Mouse (Mus musculus) lung, adult 2 months (tissue): ENCODE measurements at regions not wholly inside any gene's neighbourhood (a gene's known extent, or its start where the extent isn't known, plus 50 kb on each side); places are given as distances from the start of the nearest gene placed in this dataset.

ENCODE experiments used
- DNase-seq: peaks from one replicate; pipeline ENCODE4 v3.0.0; 2022
- H3K4me1 ChIP-seq: fragments of 200-500 bp; 2 replicates; pipeline ENCODE4 v1.6.1; 2011; ENCODE audit warnings: low read length; ENCODE audit not compliant: control insufficient read depth, insufficient read depth
- H3K4me3 ChIP-seq: fragments of 200-500 bp; replicated peaks from 2 replicates; pipeline ENCODE3; 2011; ENCODE audit warnings: low read depth, mild to moderate bottlenecking, control low read depth, low read length; ENCODE audit errors: extremely low read depth
- CTCF ChIP-seq: fragments of 200-500 bp; IDR thresholded peaks from 2 replicates; pipeline ENCODE4 v1.5.1; 2011; ENCODE audit warnings: mild to moderate bottlenecking, low read length, control low read depth; ENCODE audit not compliant: insufficient read depth
- POLR2A ChIP-seq: fragments of 200-500 bp; IDR thresholded peaks from 2 replicates; pipeline ENCODE4 v1.6.1; 2011; ENCODE audit warnings: low read depth, mild to moderate bottlenecking, control low read depth, low read length, borderline replicate concordance; ENCODE audit errors: extremely low read depth
- WGBS: fragments of 180-500 bp; shearing (Covaris S2); methylation state at CpG from one replicate; pipeline ENCODE4 v1.1.7; 2018; 5-methylcytosine and 5-hydroxymethylcytosine counted together

DNA sequence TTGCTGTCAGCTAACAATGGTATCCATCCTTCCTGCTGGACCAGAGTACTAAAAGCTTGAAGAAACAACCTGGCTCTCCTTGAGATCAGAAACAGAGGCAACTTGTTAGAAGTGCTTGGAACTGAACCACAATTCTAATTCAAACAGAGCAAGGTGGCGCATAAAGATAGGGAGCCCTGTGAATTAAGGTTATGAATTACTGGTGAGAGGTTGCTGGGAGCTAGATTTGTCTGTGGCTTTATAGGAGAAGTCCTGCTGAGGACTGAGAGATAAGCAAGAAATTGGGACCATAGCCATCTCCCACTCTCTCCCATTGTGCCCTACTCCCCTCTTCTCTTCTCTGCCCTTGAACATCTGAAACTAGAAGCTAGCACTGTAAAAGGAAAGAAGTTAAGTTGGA, 145.2 kb upstream of the Acsl4 start:
- TF ChIP-seq CTCF (no peak), POLR2A (no peak)
- Histone ChIP-seq H3K4me1 (no peaks in the 10 kb centered on the region), H3K4me3 (no peak overlapping the region)
- WGBS: 87% methylated on average over 1 of the region's 1 CpGs
- DNase-seq: no peak

DNA sequence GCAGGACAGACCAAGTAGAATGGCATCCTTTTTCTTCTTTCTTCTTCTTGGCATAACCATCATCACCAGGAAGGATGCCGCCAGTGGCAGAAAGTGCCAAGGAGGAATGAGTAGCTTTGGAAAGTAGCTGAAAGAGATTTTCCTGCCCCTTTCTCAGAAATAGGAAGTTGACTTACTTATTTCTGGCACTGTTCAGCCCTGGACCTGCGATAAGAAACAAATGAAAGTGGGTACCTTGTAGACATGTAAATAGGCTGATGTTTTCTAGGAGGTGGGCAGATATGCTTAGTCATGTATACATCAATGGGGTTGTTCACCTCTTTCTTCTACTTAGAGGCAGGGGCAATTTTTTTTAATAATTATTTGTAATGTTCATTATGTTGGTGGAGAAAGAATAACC, 145.3 kb upstream of the Tmem164 start:
- TF ChIP-seq CTCF: no peak
- no peak for TF ChIP-seq POLR2A
- Histone ChIP-seq H3K4me1 (no peaks in the 10 kb centered on the region), H3K4me3 (no peak overlapping the region)
- 77% methylated on average over 2 of the region's 2 CpGs for WGBS
- no peak for DNase-seq

DNA sequence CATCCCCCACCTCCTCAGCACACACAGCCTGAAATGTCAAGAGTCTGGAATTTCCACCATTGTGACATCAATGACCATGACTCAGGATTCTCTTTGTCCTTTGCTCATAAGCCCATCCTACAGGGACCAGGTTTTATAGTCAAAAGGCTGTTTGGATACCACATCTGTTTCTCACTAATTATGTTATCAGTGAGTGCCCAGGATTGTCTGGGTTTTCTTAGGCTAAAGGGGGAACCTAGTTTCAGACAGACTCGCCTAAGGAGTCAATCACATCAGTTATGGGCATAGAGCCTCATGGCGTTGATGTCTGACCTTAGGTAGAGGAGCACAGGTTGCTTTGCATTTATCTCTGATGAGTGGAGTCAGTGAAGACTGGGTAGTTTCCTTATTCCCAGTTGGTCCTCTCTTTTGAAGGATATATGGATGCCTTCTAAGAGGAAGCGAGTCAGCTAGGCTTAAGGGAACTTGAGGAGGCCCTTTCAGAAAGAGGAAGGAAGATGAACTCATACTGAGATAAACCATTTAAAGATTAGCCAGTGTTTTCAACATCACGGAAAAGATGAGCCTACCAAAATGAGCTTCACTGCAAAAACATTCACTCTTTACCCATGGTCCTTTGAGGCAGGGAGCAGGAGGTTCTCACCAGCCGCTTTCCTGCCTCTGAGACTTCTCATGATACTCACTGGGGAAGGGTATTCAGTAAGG, 143.8 kb upstream of the Tmem164 start:
- WGBS: 74% methylated on average over 5 of the region's 5 CpGs
- no peak for DNase-seq
- no peaks in the 10 kb centered on the region for H3K4me1 ChIP-seq

DNA sequence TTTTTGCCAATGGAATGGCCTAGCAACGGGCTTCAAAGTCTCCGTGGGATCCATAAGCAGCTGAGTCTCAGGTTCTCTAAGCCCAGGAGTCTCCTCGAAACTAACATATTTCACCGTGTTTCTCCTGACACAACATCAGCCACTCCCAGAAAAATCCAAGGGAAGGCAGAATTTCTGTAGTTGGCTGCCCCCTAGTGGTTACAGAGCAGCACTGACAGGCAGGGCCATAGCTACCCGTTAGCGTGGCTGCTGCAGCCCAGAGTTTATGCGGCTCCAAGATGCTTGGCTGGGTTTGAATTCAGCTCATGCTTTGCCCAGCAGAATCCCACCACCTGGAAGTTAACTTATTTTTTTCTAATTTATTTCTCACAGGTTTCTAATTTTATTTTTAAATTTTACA, 140.9 kb upstream of the Tmem164 start:
- no peak overlapping the region for H3K4me3 ChIP-seq
- DNase-seq: peak; percentile 32
- TF ChIP-seq POLR2A (no peak), CTCF (peak; percentile 72)
- H3K4me1 ChIP-seq: no peaks in the 10 kb centered on the region
- 19% methylated on average over 7 of the region's 7 CpGs for WGBS

More for the DNA sequence above, 143.8 kb upstream of the Tmem164 start:
- TF ChIP-seq CTCF (no peak), POLR2A (no peak)
- no peak overlapping the region for H3K4me3 ChIP-seq

DNA sequence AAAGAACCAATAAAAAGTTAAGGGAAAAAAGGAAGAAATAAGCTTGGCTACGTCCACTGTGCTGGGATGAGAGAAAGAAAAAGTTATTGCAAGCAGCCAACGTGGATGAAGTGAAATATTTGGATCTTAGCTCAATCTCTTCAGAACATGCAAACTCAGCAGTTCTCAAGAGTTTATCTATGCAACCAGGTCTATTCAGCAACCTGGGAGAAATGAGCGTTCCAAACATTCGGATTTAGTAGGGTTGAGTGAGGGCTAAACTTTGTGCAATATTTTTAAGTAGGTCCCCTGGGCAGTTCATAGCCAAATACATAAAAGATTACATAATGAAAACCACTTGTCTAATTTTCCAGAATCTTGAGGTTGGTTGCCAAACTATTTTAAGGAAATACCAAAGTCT, 129.0 kb upstream of the Tmem164 start:
- TF ChIP-seq POLR2A (no peak), CTCF (no peak)
- H3K4me3 ChIP-seq: no peak overlapping the region
- H3K4me1 ChIP-seq: no peaks in the 10 kb centered on the region
- no peak for DNase-seq
- WGBS: 66% methylated on average over 4 of the region's 4 CpGs

DNA sequence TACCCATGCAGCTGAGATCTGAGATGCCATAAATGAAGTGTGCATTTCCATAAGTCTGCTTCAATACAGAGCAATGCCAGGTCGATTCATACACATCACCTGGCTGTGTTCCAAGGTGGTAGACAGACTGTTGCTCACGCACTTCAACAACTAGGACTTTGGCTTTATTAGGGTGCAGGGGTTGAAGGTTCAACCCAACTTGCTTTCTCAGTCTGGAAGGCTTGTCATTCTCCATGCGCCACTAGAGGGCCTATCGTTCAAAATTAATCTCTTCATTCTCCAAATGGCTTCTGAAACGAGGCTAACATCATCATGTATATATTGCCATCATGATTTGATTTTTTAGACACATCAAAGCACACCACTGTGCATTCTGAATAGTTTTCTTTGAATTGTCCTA, 127.0 kb upstream of the Tmem164 start:
- Histone ChIP-seq H3K4me1 (no peaks in the 10 kb centered on the region), H3K4me3 (no peak overlapping the region)
- 19% methylated on average over 5 of the region's 5 CpGs for WGBS
- TF ChIP-seq CTCF: 0 out of 2 replicates have a peak, but pooled peaks have one; percentile 25
- TF ChIP-seq POLR2A: no peak
- peak; percentile 10 for DNase-seq

DNA sequence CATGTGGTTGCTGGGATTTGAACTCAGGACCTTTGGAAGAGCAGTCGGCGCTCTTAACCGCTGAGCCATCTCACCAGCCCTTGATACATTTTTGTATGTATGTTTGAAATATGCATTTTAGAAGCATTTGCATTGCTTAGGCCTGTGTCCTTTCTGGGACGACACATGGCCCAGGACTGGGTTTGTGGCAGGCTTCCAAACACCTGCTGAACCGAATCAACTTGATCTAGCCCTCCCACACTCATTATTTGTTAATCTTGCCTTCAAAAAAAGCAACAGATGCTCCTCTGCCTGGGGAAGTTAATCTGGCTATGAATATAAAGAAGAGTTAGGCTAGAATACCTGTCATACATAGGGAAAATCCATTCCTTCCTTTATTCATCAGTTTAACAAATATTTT, 123.7 kb upstream of the Tmem164 start:
- DNase-seq: no peak
- TF ChIP-seq POLR2A: no peak
- no peak for TF ChIP-seq CTCF
- WGBS: 81% methylated on average over 5 of the region's 5 CpGs
- no peak overlapping the region for H3K4me3 ChIP-seq
- H3K4me1 ChIP-seq: no peaks in the 10 kb centered on the region

DNA sequence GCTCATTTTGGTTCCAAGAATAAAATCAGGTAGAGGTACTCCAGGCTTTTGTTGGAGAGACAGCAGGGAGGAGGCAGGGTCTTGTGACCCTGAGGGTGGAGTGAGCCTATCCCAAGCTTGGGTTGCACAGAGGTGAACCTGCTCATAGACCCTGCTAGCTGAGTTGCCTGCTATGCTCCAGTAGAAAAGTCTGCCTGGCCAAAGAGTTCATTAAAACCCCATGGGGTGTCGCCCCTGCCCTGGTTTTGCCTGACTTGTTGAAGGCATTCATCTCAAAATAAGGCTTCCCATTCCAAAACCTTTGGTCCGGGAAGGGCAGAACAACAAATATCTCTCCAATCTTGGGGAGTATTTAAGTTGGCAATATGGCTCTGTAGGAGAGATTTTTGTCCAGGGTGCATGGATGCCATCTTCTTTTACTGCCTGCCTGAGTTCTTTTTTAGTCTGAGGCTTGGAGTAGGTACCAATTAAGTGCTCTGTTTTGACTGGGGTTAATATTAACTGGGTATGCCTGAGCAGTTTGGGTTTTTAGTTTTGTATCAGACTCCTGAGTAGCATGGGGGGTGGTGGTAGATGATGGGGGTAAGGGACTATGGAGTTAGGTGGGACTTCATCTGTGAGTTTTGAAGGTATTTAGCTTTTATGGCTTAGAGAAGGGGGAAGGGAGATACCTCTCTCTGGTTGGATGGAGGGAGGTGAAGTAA, 120.8 kb upstream of the Tmem164 start:
- no peak for TF ChIP-seq POLR2A
- TF ChIP-seq CTCF: no peak
- no peaks in the 10 kb centered on the region for H3K4me1 ChIP-seq
- 55% methylated on average over 2 of the region's 2 CpGs for WGBS
- no peak for DNase-seq
- no peak overlapping the region for H3K4me3 ChIP-seq

DNA sequence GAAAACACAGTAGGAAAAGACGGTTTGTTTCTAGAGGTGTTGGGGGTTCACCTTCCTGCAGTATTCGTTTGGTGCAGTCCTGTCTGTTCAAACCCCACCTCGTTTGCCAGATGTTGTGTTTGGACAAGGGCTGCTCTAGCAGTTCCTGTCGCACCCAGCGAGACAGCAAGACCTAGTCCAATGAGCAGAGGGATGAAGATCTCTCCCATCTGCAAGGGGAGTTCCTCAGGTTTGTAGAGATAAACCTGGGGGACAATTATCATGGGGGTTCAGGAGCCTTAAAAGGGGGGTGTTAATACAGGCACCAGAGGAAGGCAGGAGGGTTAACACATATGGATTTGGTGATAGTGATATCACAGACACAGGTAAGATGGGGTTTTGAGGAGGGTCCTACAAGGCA, 119.4 kb upstream of the Tmem164 start:
- Histone ChIP-seq H3K4me3 (no peak overlapping the region), H3K4me1 (no peaks in the 10 kb centered on the region)
- WGBS: 65% methylated on average over 5 of the region's 5 CpGs
- no peak for DNase-seq
- no peak for TF ChIP-seq CTCF
- no peak for TF ChIP-seq POLR2A

DNA sequence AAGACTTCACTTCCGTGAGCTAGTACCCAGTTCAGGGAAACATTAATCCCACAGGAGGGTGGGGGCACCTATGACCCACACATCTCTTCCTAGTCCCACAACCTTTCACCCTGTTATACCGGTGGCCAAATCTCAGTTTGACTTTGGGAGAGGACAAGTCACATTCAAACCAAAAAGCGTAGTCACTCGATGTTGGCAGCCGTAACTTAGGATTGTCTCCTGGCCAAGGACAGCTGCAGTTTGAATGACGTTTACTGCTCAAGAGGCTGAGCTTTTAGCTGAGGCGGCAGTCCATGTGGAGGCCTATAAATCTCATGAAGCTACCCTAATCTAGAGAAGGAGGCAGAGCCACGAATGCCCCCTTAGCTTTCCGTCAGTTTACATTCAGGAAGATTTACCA, 117.0 kb upstream of the Tmem164 start:
- Histone ChIP-seq H3K4me1 (no peaks in the 10 kb centered on the region), H3K4me3 (no peak overlapping the region)
- TF ChIP-seq POLR2A (no peak), CTCF (no peak)
- WGBS: 73% methylated on average over 9 of the region's 9 CpGs
- no peak for DNase-seq
